Mouse (Mus musculus): ENCODE results near the gene Nab1. TPM values are rescaled to one million over a fixed set of nuclear protein-coding genes. Genes with fewer than 3 reads are reported as not detected.

Gene Nab1
- 153 TPM for polyA plus RNA-seq (2017; shearing (Covaris generic))

GRCm38 (mm10) chr1:52500314-52500981, at the start of gene Nab1:
Gene Nab1, minus strand, starts transcription at chr1:52500679.

Other genes with a start within 250 kb of the Nab1 start
- gene Nemp2, start 130.0 kb upstream of the Nab1 start, polyA plus RNA-seq (2017; shearing (Covaris generic)): 34.1 TPM
- 104 TPM for gene Mfsd6, start 226.8 kb upstream of the Nab1 start, polyA plus RNA-seq (2017; shearing (Covaris generic))